Mouse (Mus musculus) stomach, embryonic 16.5 days (tissue): ENCODE results near the gene Map3k14. TPM values are rescaled to one million over a fixed set of nuclear protein-coding genes. Genes with fewer than 3 reads are reported as not detected.

Source experiments
- ATAC-seq: fragments of 200-750 bp; cut with Nextera tagmentation; 2 replicates; pipeline ENCODE4 v1.8.0; 2017; ENCODE audit warnings: moderate number of reproducible peaks, moderate TSS enrichment; ENCODE audit not compliant: insufficient read depth, low FRiP score
- H3K27ac ChIP-seq: fragments of 300-500 bp; sonication (generic); 2 replicates; pipeline ENCODE4 v1.5.1; 2014; ENCODE audit warnings: low read length
- H3K27me3 ChIP-seq: fragments of 300-500 bp; sonication (generic); 2 replicates; pipeline ENCODE4 v1.6.1; 2014; ENCODE audit warnings: low read length, control low read depth, mixed read lengths; ENCODE audit not compliant: control insufficient read depth, insufficient read depth
- H3K36me3 ChIP-seq: fragments of 300-500 bp; sonication (generic); 2 replicates; pipeline ENCODE4 v1.6.1; 2014; ENCODE audit warnings: low read length; ENCODE audit not compliant: control insufficient read depth, insufficient read depth
- H3K4me1 ChIP-seq: fragments of 300-500 bp; sonication (generic); 2 replicates; pipeline ENCODE4 v1.6.1; 2014; ENCODE audit warnings: low read length, control low read depth, mixed read lengths; ENCODE audit not compliant: control insufficient read depth, insufficient read depth
- H3K4me2 ChIP-seq: fragments of 300-500 bp; sonication (generic); 2 replicates; pipeline ENCODE4 v1.6.1; 2014; ENCODE audit warnings: low read depth, low read length, mixed read lengths
- H3K4me3 ChIP-seq: fragments of 300-500 bp; sonication (generic); replicated peaks from 2 replicates; pipeline ENCODE4 v1.5.1; 2014; ENCODE audit warnings: mild to moderate bottlenecking, low read length
- H3K9ac ChIP-seq: fragments of 300-500 bp; sonication (generic); 2 replicates; pipeline ENCODE4 v1.6.1; 2014; ENCODE audit warnings: low read length
- H3K9me3 ChIP-seq: fragments of 300-500 bp; sonication (generic); replicated peaks from 2 replicates; pipeline ENCODE4 v1.6.1; 2016; ENCODE audit warnings: low read length, control low read depth; ENCODE audit not compliant: control insufficient read depth
- WGBS: fragments of 180-500 bp; shearing (Covaris S2); extraction: QIAGEN DNeasy Blood & Tissue Kit; methylation state at CpG from one replicate; pipeline ENCODE4 v1.1.7; 2014; 5-methylcytosine and 5-hydroxymethylcytosine counted together
- polyA plus RNA-seq: library from polyadenylated mRNA; unstranded; fragments of >200 nt; fragmentation: Nextera tagmentation; extraction: Ambion mirVana; gene quantifications from 2 replicates; pipeline ENCODE4 v1.2.1, GENCODE M21; 2015

The Map3k14 gene
- polyA plus RNA-seq, 1 experiment from 2014 or later: 4.9 TPM

- Histone ChIP-seq H3K9ac (no peak overlapping the region), H3K4me1 (peaks cover 41% of the 10 kb centered on the region), H3K36me3 (no peaks in the 10 kb centered on the region), H3K9me3 (no peaks in the 10 kb centered on the region), H3K4me3 (no peak overlapping the region), H3K27ac (no peak overlapping the region), H3K4me2 (no peak overlapping the region), H3K27me3 (no peaks in the 10 kb centered on the region)
- WGBS: 79% methylated on average over 4 of the region's 4 CpGs
- ATAC-seq: no peak
These were observed 22.4 kb downstream of the Map3k14 start for GRCm38 (mm10) chr11:103244856-103245255.

DNA sequence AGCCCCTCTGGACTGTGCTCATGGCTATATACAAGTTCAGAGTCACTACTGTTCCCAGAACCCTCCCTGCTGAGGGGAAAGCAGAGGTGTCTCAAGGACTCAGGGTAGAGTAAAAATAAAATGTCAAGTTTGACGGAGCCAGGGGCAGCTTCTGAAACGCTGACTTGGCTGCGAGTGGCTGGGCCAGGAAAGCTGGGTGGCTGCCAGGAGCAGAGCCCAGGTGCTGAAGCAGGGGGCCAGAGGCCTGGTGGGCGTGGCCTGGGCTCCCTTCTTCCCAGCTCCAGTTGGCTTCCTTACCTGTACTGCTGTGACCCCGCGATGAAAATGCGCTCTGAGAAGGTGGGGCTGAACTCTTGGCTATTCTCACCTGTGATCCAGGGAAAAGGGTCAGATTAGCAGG, 26.5 kb downstream of the Map3k14 start:
- peak; percentile 25; the same call in 1 of the 2 replicates for ATAC-seq
- Histone ChIP-seq H3K9ac (no peak overlapping the region), H3K36me3 (peaks cover 21% of the 10 kb centered on the region), H3K9me3 (no peaks in the 10 kb centered on the region), H3K27ac (no peak overlapping the region), H3K4me1 (peaks cover 7% of the 10 kb centered on the region), H3K27me3 (no peaks in the 10 kb centered on the region), H3K4me2 (no peak overlapping the region), H3K4me3 (no peak overlapping the region)
- 30% methylated on average over 7 of the region's 7 CpGs for WGBS

DNA sequence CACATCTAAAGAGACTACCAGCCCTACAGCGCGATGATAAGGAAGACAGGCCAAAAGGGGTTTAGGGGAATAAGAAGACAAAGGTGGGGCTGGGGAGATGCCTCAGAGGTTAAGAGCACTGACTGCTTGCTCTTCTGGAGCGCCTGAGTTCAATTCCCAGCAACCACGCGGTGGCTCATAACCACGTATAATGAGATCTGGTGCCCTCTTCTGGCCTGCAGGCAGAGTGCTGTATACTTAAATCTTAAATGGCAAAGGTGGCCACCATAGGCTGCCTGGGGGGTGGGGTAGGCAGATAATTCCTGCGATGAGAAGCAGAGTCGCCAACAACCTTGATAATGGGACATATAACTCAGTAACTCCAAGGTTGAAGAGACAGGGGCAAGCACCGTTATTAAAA, 29.5 kb downstream of the Map3k14 start:
- H3K9me3 ChIP-seq: no peaks in the 10 kb centered on the region
- no peaks in the 10 kb centered on the region for H3K27me3 ChIP-seq
- WGBS: 76% methylated on average over 9 of the region's 9 CpGs
- H3K4me3 ChIP-seq: no peak overlapping the region
- peaks cover 7% of the 10 kb centered on the region; the same call in 1 of the 2 replicates for H3K4me1 ChIP-seq
- peaks cover 21% of the 10 kb centered on the region for H3K36me3 ChIP-seq
- H3K9ac ChIP-seq: no peak overlapping the region
- no peak for ATAC-seq
- no peak overlapping the region for H3K27ac ChIP-seq
- no peak overlapping the region for H3K4me2 ChIP-seq

DNA sequence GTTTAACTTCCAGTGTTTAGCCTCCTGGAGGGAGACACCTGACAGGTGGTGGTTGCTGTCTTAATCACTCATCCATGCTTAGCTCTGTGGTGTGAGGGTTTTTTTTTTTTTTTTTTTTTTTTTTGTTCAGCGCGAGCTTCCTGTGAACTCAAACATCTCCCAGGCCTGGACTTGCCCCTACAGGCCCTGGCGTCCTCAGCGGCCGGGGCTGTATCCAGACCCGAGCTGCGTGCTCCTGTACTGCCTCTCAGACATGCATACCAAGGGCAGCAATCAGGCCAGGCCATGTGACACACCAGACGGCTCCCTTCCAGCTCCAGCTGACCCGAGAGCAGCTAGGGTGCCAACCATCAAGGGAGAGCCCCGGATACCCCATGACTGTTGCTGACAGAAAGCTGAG, 30.4 kb downstream of the Map3k14 start:
- Histone ChIP-seq H3K4me3 (no peak overlapping the region), H3K4me1 (peaks cover 7% of the 10 kb centered on the region; the same call in 1 of the 2 replicates), H3K9me3 (no peaks in the 10 kb centered on the region), H3K9ac (no peak overlapping the region), H3K4me2 (no peak overlapping the region), H3K36me3 (peaks cover 21% of the 10 kb centered on the region), H3K27ac (peak overlapping the region; percentile 38), H3K27me3 (no peaks in the 10 kb centered on the region)
- no peak for ATAC-seq
- WGBS: 69% methylated on average over 10 of the region's 10 CpGs

DNA sequence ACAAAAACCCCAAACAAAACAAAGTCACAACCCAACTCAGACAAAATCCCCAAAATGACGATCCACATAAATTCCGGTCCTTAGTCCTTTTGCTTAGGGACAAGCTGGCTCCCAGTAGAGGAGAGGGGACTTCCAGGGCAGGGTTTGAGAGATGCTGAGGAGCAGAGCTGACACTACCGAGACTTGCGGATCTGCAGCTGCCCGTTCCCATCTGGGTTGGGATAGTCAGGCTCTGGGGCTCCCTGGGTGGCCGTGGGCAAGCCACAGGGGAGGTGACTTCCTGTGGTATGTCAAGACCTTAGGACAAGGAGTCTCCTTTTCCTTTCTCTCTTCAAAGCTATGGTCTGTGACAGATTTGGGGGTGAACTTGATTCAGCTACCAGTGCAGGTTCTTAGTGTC, 30.8 kb downstream of the Map3k14 start:
- WGBS: 77% methylated on average over 6 of the region's 6 CpGs
- Histone ChIP-seq H3K36me3 (peaks cover 21% of the 10 kb centered on the region), H3K27ac (no peak overlapping the region), H3K9ac (no peak overlapping the region), H3K4me2 (no peak overlapping the region), H3K4me3 (no peak overlapping the region), H3K9me3 (no peaks in the 10 kb centered on the region), H3K4me1 (peaks cover 7% of the 10 kb centered on the region; the same call in 1 of the 2 replicates), H3K27me3 (no peaks in the 10 kb centered on the region)
- ATAC-seq: no peak

DNA sequence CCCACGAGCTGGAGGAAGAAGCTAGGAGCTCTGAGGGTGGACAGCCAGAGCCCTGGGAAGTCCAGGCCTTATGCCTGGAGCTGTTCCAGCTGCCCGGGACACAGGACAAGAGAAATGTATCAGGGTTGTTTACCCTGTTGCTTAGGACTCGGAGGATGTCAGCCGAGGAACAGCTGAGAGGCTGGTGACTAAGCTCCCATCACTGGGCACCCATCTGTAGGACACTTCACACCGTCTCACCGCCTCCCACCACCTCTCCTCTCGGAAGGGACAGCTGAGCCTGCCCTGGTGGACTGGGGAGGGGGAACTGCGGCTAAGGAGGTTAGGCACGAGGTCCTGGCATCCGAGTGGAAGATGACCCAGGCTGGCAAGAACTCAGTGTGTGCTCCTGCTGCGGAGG, 31.6 kb downstream of the Map3k14 start:
- Histone ChIP-seq H3K4me3 (no peak overlapping the region), H3K36me3 (peaks cover 22% of the 10 kb centered on the region), H3K9ac (no peak overlapping the region; the same call in 1 of the 2 replicates), H3K27ac (peak overlapping the region; percentile 38), H3K27me3 (no peaks in the 10 kb centered on the region), H3K9me3 (no peaks in the 10 kb centered on the region), H3K4me2 (no peak overlapping the region), H3K4me1 (peaks cover 7% of the 10 kb centered on the region; the same call in 1 of the 2 replicates)
- ATAC-seq: no peak
- WGBS: 58% methylated on average over 11 of the region's 11 CpGs

- ATAC-seq: no peak
- Histone ChIP-seq H3K9ac (no peak overlapping the region), H3K9me3 (0 out of 2 replicates have a peak, but pooled peaks cover 5% of the 10 kb centered on the region), H3K4me1 (peaks cover 7% of the 10 kb centered on the region; the same call in 1 of the 2 replicates), H3K27me3 (no peaks in the 10 kb centered on the region), H3K4me2 (no peak overlapping the region), H3K4me3 (no peak overlapping the region), H3K36me3 (peaks cover 32% of the 10 kb centered on the region), H3K27ac (no peak overlapping the region)
- 55% methylated on average over 1 of the region's 1 CpGs for WGBS
These were observed 32.8 kb downstream of the Map3k14 start for GRCm38 (mm10) chr11:103234447-103234846.

DNA sequence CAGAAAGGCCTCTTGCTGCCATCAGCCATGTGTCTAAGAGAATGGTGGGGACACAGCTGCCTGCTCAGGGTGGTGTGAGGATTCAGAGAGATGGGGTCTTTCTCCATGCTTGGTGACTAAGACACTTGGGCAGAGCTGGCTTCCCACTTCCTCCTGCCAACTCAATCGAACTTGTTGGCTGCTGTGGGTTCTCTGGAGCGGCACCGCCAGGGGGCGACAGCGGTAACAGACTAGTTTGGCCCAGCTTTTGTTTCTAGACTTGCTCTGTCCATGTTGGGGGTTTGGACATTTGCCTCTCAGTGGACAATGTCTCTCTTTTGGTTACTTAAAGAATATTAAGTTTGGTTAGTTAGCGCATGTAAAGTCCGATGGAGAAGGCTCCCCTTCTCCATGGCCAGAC, 34.3 kb downstream of the Map3k14 start:
- no peak overlapping the region for H3K4me2 ChIP-seq
- no peaks in the 10 kb centered on the region for H3K27me3 ChIP-seq
- no peak overlapping the region for H3K27ac ChIP-seq
- H3K4me3 ChIP-seq: no peak overlapping the region
- no peak overlapping the region for H3K9ac ChIP-seq
- peaks cover 26% of the 10 kb centered on the region for H3K36me3 ChIP-seq
- H3K9me3 ChIP-seq: 0 out of 2 replicates have a peak, but pooled peaks cover 5% of the 10 kb centered on the region
- peaks cover 7% of the 10 kb centered on the region; the same call in 1 of the 2 replicates for H3K4me1 ChIP-seq
- ATAC-seq: no peak
- WGBS: 33% methylated on average over 7 of the region's 7 CpGs

- WGBS: 93% methylated on average over 7 of the region's 7 CpGs
- peaks cover 9% of the 10 kb centered on the region; the same call in 1 of the 2 replicates for H3K4me1 ChIP-seq
- H3K9ac ChIP-seq: no peak overlapping the region
These were observed 35.9 kb downstream of the Map3k14 start for GRCm38 (mm10) chr11:103231367-103231766.

More at GRCm38 (mm10) chr11:103231367-103231766, 35.9 kb downstream of the Map3k14 start:
- no peak for ATAC-seq
- no peaks in the 10 kb centered on the region for H3K27me3 ChIP-seq
- H3K36me3 ChIP-seq: peaks cover 18% of the 10 kb centered on the region
- no peak overlapping the region for H3K4me2 ChIP-seq
- H3K27ac ChIP-seq: no peak overlapping the region
- H3K4me3 ChIP-seq: no peak overlapping the region
- H3K9me3 ChIP-seq: 0 out of 2 replicates have a peak, but pooled peaks cover 5% of the 10 kb centered on the region
